Mouse (Mus musculus) liver, embryonic 14.5 days (tissue): Measurements from ENCODE around the gene Wfikkn2. TPM values are rescaled to one million over a fixed set of nuclear protein-coding genes. Genes with fewer than 3 reads are reported as not detected.
A peak's percentile ranks its signal among the peaks of the same experiment; 100 is the strongest.

Source experiments
- ATAC-seq: fragments of 200-750 bp; cut with Nextera tagmentation; 2 replicates; pipeline ENCODE4 v1.8.0; 2017; ENCODE audit warnings: moderate number of reproducible peaks, mild to moderate bottlenecking, moderate library complexity; ENCODE audit not compliant: insufficient read depth
- DNase-seq, 3 experiments: peaks; one replicate each; pipeline ENCODE4 v3.0.0-alpha.2; 2012 to 2013; ENCODE audit warnings: low read depth in 3 of 3, low spot score in 3 of 3
- H3K27ac ChIP-seq: fragments of 300-500 bp; sonication (generic); 2 replicates; pipeline ENCODE4 v1.5.1; 2014; ENCODE audit warnings: moderate library complexity, mild to moderate bottlenecking, control low read depth, inconsistent platforms
- H3K27me3 ChIP-seq: fragments of 300-500 bp; sonication (generic); 2 replicates; pipeline ENCODE4 v1.6.1; 2014; ENCODE audit warnings: mild to moderate bottlenecking, low read length, moderate library complexity; ENCODE audit not compliant: control insufficient read depth, insufficient read depth
- H3K36me3 ChIP-seq: fragments of 300-500 bp; sonication (generic); replicated peaks from 2 replicates; pipeline ENCODE4 v1.6.1; 2014; ENCODE audit warnings: low read depth; ENCODE audit not compliant: control insufficient read depth, insufficient read depth
- H3K4me1 ChIP-seq, 2 experiments: fragments of 200-500 bp in 1 of 2; fragments of 300-500 bp in 1 of 2; sonication (generic) in 1 of 2; replicated peaks; 2 replicates each; pipeline ENCODE4 v1.6.1; 2012 to 2014; ENCODE audit warnings: antibody characterized with exemption in 1 of 2, inconsistent platforms in 1 of 2, low read length in 1 of 2; ENCODE audit not compliant: control insufficient read depth in 2 of 2, insufficient read depth in 2 of 2
- H3K4me2 ChIP-seq: fragments of 300-500 bp; sonication (generic); 2 replicates; pipeline ENCODE4 v1.6.1; 2014; ENCODE audit warnings: low read depth, mild to moderate bottlenecking, control low read depth, moderate library complexity
- H3K4me3 ChIP-seq, 2 experiments: fragments of 200-500 bp in 1 of 2; fragments of 300-500 bp in 1 of 2; sonication (generic) in 1 of 2; 2 replicates each; pipeline ENCODE4 v1.5.1; 2012 to 2014; ENCODE audit warnings: low read depth in 2 of 2, low read length in 2 of 2, mild to moderate bottlenecking in 2 of 2, control low read depth in 1 of 2, inconsistent platforms in 1 of 2, moderate library complexity in 1 of 2; ENCODE audit not compliant: insufficient read depth in 1 of 2
- H3K9ac ChIP-seq: fragments of 300-500 bp; sonication (generic); replicated peaks from 2 replicates; pipeline ENCODE4 v1.6.1; 2014; ENCODE audit warnings: mild to moderate bottlenecking, control low read depth, moderate library complexity
- H3K9me3 ChIP-seq: fragments of 300-500 bp; sonication (generic); 2 replicates; pipeline ENCODE4 v1.6.1; 2016; ENCODE audit warnings: low read length, mixed read lengths; ENCODE audit not compliant: control insufficient read depth
- CTCF ChIP-seq: IDR thresholded peaks from 2 replicates; pipeline ENCODE4 v1.5.1; 2016; ENCODE audit warnings: antibody characterized with exemption, low read depth, control low read depth
- EP300 ChIP-seq: IDR thresholded peaks from 2 replicates; pipeline ENCODE4 v1.6.1; 2016; ENCODE audit warnings: antibody characterized with exemption, low read depth
- WGBS: fragments of 180-500 bp; shearing (Covaris S2); extraction: QIAGEN DNeasy Blood & Tissue Kit; methylation state at CpG from one replicate; pipeline ENCODE4 v1.1.7; 2014; ENCODE audit not compliant: insufficient replicate concordance; 5-methylcytosine and 5-hydroxymethylcytosine counted together
- polyA plus RNA-seq, 2 experiments: library from polyadenylated mRNA; depleted of rRNA in 1 of 2; stranded (reverse) in 1 of 2; unstranded in 1 of 2; fragments of >200 nt; fragmentation: Nextera tagmentation in 1 of 2; extraction: Ambion mirVana in 1 of 2; gene quantifications; 2 replicates each; pipeline versions ENCODE4 v1.2.1 to v1.2.3; 2012 to 2014

Wfikkn2 gene
- polyA plus RNA-seq, 2 experiments: 0.12 to 0.17 TPM

- H3K27me3 ChIP-seq: no peaks in the 10 kb centered on the region
- no peaks in the 10 kb centered on the region for H3K9me3 ChIP-seq
- no peak for ATAC-seq
- TF ChIP-seq CTCF (no peak), EP300 (no peak)
- no peak overlapping the region for H3K9ac ChIP-seq
- H3K27ac ChIP-seq: no peak overlapping the region
- 62% methylated on average over 7 of the region's 7 CpGs for WGBS
- DNase-seq: no peak
- H3K4me2 ChIP-seq: no peak overlapping the region
- no peak overlapping the region for H3K4me3 ChIP-seq
- H3K36me3 ChIP-seq: no peaks in the 10 kb centered on the region
- H3K4me1 ChIP-seq: peaks cover 15 to 42% of the 10 kb centered on the region in 2 experiments
Measured at GRCm38 (mm10) chr11:94198405-94199146, 47.2 kb downstream of the Wfikkn2 start.

DNA sequence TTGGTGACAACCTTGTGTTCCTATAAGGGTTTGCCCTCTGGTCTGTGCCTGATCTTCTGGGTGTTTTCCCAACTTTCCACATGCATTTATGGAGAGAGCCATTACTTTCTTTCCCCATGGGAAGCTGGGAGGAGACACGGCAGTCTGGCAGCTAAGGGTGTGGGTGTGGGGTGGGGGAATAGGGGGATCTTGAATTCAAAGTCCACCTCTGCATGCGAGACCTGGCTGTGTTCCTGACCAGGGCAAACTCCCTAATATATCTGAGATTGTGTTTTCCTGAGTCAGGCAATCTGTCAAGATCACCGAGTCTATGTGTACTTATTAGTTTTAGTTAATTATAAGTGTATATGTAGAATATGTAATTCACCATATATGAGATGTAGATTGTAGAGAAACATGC is 49.5 kb downstream of the Wfikkn2 start:
- no peak overlapping the region for H3K4me3 ChIP-seq
- H3K9ac ChIP-seq: no peak overlapping the region
- WGBS: 63% methylated on average over 3 of the region's 3 CpGs
- no peaks in the 10 kb centered on the region for H3K27me3 ChIP-seq
- no peak for TF ChIP-seq CTCF
- H3K36me3 ChIP-seq: no peaks in the 10 kb centered on the region
- no peak overlapping the region for H3K4me2 ChIP-seq
- DNase-seq (no peak), ATAC-seq (no peak)
- H3K9me3 ChIP-seq: no peaks in the 10 kb centered on the region
- peaks cover 8 to 28% of the 10 kb centered on the region in 2 experiments for H3K4me1 ChIP-seq
- no peak overlapping the region for H3K27ac ChIP-seq

DNA sequence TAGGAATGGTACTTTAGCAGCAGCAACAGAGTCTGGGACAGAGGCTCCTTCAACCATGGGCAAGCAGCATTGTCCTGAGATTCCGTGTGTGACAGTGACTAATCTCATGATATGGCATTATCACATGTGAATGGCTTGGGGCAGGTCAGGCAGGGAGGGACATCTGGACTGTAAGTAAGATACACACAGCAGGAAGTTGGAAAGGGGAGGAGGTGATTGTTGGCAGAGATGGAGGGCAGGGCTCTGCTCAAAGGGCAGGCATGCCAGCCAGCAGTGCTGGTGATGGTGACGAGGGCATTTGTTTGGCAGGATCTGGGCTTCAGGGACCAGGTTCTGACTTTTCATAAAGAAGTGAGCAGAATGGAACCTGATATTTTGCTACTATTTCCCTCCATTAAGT is 52.7 kb downstream of the Wfikkn2 start:
- Histone ChIP-seq H3K4me2 (no peak overlapping the region), H3K27ac (no peak overlapping the region), H3K4me3 (no peak overlapping the region), H3K9ac (no peak overlapping the region), H3K9me3 (no peaks in the 10 kb centered on the region), H3K36me3 (no peaks in the 10 kb centered on the region), H3K27me3 (no peaks in the 10 kb centered on the region), H3K4me1 (peaks cover 0 to 14% of the 10 kb centered on the region in 2 experiments; a peak in 3 of 4 replicates)
- 57% methylated on average over 2 of the region's 2 CpGs for WGBS
- TF ChIP-seq EP300 (no peak), CTCF (no peak)
- DNase-seq (no peak), ATAC-seq (no peak)

- TF ChIP-seq CTCF (no peak), EP300 (no peak)
- H3K4me2 ChIP-seq: no peak overlapping the region
- peaks cover 0 to 11% of the 10 kb centered on the region in 2 experiments; a peak in 2 of 4 replicates for H3K4me1 ChIP-seq
- H3K36me3 ChIP-seq: no peaks in the 10 kb centered on the region
- no peak overlapping the region for H3K27ac ChIP-seq
- H3K9ac ChIP-seq: no peak overlapping the region
- H3K27me3 ChIP-seq: no peaks in the 10 kb centered on the region
- no peak for ATAC-seq
- no peak overlapping the region for H3K4me3 ChIP-seq
- 68% methylated on average over 5 of the region's 5 CpGs for whole genome bisulfite sequencing
- H3K9me3 ChIP-seq: no peaks in the 10 kb centered on the region
- DNase-seq: no peak
Measured at GRCm38 (mm10) chr11:94190665-94191064, 55.1 kb downstream of the Wfikkn2 start.

GRCm38 (mm10) chr11:94189579-94189978 is 56.2 kb downstream of the Wfikkn2 start:
- ATAC-seq (peak; percentile 18; the same call in 1 of the 2 replicates), DNase-seq (no peak)
- 20% methylated on average over 10 of the region's 10 CpGs for WGBS
- Histone ChIP-seq H3K36me3 (no peaks in the 10 kb centered on the region), H3K9ac (no peak overlapping the region), H3K9me3 (no peaks in the 10 kb centered on the region), H3K4me3 (no peak overlapping the region), H3K27me3 (no peaks in the 10 kb centered on the region), H3K27ac (no peak overlapping the region), H3K4me1 (peaks cover 0 to 11% of the 10 kb centered on the region in 2 experiments; a peak in 2 of 4 replicates), H3K4me2 (no peak overlapping the region)
- no peak for TF ChIP-seq CTCF
- no peak for TF ChIP-seq EP300

Other genes with a start within 250 kb of the Wfikkn2 start
- gene Spag9, start 249.9 kb downstream of the Wfikkn2 start, polyA plus RNA-seq (2012; rRNA removed): 4.2 and 6.9 TPM in 2 replicates
- 10.8 and 12.4 TPM in 2 replicates for gene Spag9, start 249.9 kb downstream of the Wfikkn2 start, polyA plus RNA-seq (2014; fragmentation: Nextera tagmentation; extraction: Ambion mirVana)
- gene Tob1, start 34.6 kb downstream of the Wfikkn2 start, polyA plus RNA-seq (2012; rRNA removed): 7.5 and 7.8 TPM in 2 replicates
- gene Tob1, start 34.6 kb downstream of the Wfikkn2 start, polyA plus RNA-seq (2014; fragmentation: Nextera tagmentation; extraction: Ambion mirVana): 8.3 and 9.1 TPM in 2 replicates
- gene Gm21885, start 35.9 kb upstream of the Wfikkn2 start, polyA plus RNA-seq (2012; rRNA removed): not detected in 2 replicates
- gene Gm21885, start 35.9 kb upstream of the Wfikkn2 start, polyA plus RNA-seq (2014; fragmentation: Nextera tagmentation; extraction: Ambion mirVana): 0.32 TPM in 1 of 2 replicates, not detected in the other
- gene Luc7l3, start 76.0 kb upstream of the Wfikkn2 start, polyA plus RNA-seq (2012; rRNA removed): 20.6 and 39.1 TPM in 2 replicates
- gene Luc7l3, start 76.0 kb upstream of the Wfikkn2 start, polyA plus RNA-seq (2014; fragmentation: Nextera tagmentation; extraction: Ambion mirVana): 33.7 and 38.7 TPM in 2 replicates
- 11.7 and 12.6 TPM in 2 replicates for gene Ankrd40, start 82.0 kb upstream of the Wfikkn2 start, polyA plus RNA-seq (2012; rRNA removed)
- 5.1 and 5.5 TPM in 2 replicates for gene Ankrd40, start 82.0 kb upstream of the Wfikkn2 start, polyA plus RNA-seq (2014; fragmentation: Nextera tagmentation; extraction: Ambion mirVana)
- 3.5 and 4.9 TPM in 2 replicates for gene Abcc3, start 147.0 kb upstream of the Wfikkn2 start, polyA plus RNA-seq (2012; rRNA removed)
- gene Abcc3, start 147.0 kb upstream of the Wfikkn2 start, polyA plus RNA-seq (2014; fragmentation: Nextera tagmentation; extraction: Ambion mirVana): 4.7 and 6.5 TPM in 2 replicates
- gene Cacna1g, start 228.2 kb upstream of the Wfikkn2 start, polyA plus RNA-seq (2012; rRNA removed): 6.1 and 7.3 TPM in 2 replicates
- 0.89 and 3.1 TPM in 2 replicates for gene Cacna1g, start 228.2 kb upstream of the Wfikkn2 start, polyA plus RNA-seq (2014; fragmentation: Nextera tagmentation; extraction: Ambion mirVana)
- gene Spata20, start 240.2 kb upstream of the Wfikkn2 start, polyA plus RNA-seq (2012; rRNA removed): not detected in 2 replicates
- gene Spata20, start 240.2 kb upstream of the Wfikkn2 start, polyA plus RNA-seq (2014; fragmentation: Nextera tagmentation; extraction: Ambion mirVana): not detected in 2 replicates